Mouse (Mus musculus) ES-E14 (cell line): ENCODE results near the gene Tpst1.

ENCODE experiments used
- MAFK ChIP-seq: IDR thresholded peaks from 2 replicates; pipeline ENCODE4 v1.6.1; 2014; ENCODE audit warnings: mild to moderate bottlenecking, low read depth, low read length, inconsistent platforms; ENCODE audit not compliant: insufficient read depth
- ZC3H11A ChIP-seq: IDR thresholded peaks from 2 replicates; pipeline ENCODE4 v1.6.1; 2012; ENCODE audit warnings: low read depth, mild to moderate bottlenecking, inconsistent platforms, low read length, borderline replicate concordance
- ZNF384 ChIP-seq: IDR thresholded peaks from 2 replicates; pipeline ENCODE4 v1.6.1; 2012; ENCODE audit warnings: low read depth, low read length, inconsistent platforms

GRCm38 (mm10) chr5:130120904-130121303 is 47.8 kb downstream of the Tpst1 start:
- TF ChIP-seq ZNF384 = no peak
- no peak for TF ChIP-seq ZC3H11A
- TF ChIP-seq MAFK = no peak
